Mouse (Mus musculus) brain, embryonic 14.5 days (tissue): ENCODE results near the gene Prm1.

Source experiments
- CTCF ChIP-seq: fragments of 200-500 bp; IDR thresholded peaks from 2 replicates; pipeline ENCODE4 v1.5.1; 2012; ENCODE audit warnings: inconsistent platforms, mild to moderate bottlenecking, moderate library complexity, borderline replicate concordance; ENCODE audit not compliant: insufficient read depth, insufficient read length; ENCODE audit errors: extremely low read depth
- POLR2A ChIP-seq: fragments of 200-500 bp; IDR thresholded peaks from 2 replicates; pipeline ENCODE4 v1.6.1; 2012; ENCODE audit warnings: mild to moderate bottlenecking, inconsistent platforms, borderline replicate concordance; ENCODE audit not compliant: poor library complexity, insufficient read depth, insufficient read length, severe bottlenecking; ENCODE audit errors: extremely low read depth

GRCm38 (mm10) chr16:10844319-10844670, 38.7 kb upstream of the Prm1 start:
- TF ChIP-seq POLR2A (no peak), CTCF (no peak)
